Mouse (Mus musculus) forebrain, embryonic 11.5 days (tissue): ENCODE data around the gene Ecpas. TPM values are rescaled to one million over a fixed set of nuclear protein-coding genes. Genes with fewer than 3 reads are reported as not detected.

Experiments used
- ATAC-seq: fragments of 200-750 bp; cut with Nextera tagmentation; replicated peaks from 2 replicates; pipeline ENCODE4 v1.8.0; 2017; ENCODE audit warnings: moderate TSS enrichment; ENCODE audit not compliant: low FRiP score
- DNase-seq: peaks from one replicate; pipeline ENCODE4 v3.0.0-alpha.2; 2017; ENCODE audit warnings: low spot score
- H3K27ac ChIP-seq: fragments of 300-500 bp; sonication (generic); 2 replicates; pipeline ENCODE4 v1.5.1; 2014; ENCODE audit warnings: low read depth, low read length
- H3K27me3 ChIP-seq: fragments of 300-500 bp; sonication (generic); 2 replicates; pipeline ENCODE4 v1.6.1; 2014; ENCODE audit warnings: mild to moderate bottlenecking, low read length, mixed read lengths; ENCODE audit not compliant: control insufficient read depth, insufficient read depth
- H3K36me3 ChIP-seq: fragments of 300-500 bp; sonication (generic); 2 replicates; pipeline ENCODE4 v1.6.1; 2014; ENCODE audit warnings: mild to moderate bottlenecking, low read length, moderate library complexity, mixed read lengths; ENCODE audit not compliant: control insufficient read depth, insufficient read depth
- H3K4me1 ChIP-seq: fragments of 300-500 bp; sonication (generic); replicated peaks from 2 replicates; pipeline ENCODE4 v1.6.1; 2014; ENCODE audit warnings: low read length, mixed read lengths; ENCODE audit not compliant: control insufficient read depth, insufficient read depth
- H3K4me2 ChIP-seq: fragments of 300-500 bp; sonication (generic); 2 replicates; pipeline ENCODE4 v1.6.1; 2014; ENCODE audit warnings: low read depth, mild to moderate bottlenecking, low read length, moderate library complexity, mixed read lengths; ENCODE audit not compliant: severe bottlenecking
- H3K4me3 ChIP-seq: fragments of 300-500 bp; sonication (generic); 2 replicates; pipeline ENCODE4 v1.5.1; 2014; ENCODE audit warnings: low read depth, low read length
- H3K9ac ChIP-seq: fragments of 300-500 bp; sonication (generic); 2 replicates; pipeline ENCODE4 v1.6.1; 2014; ENCODE audit warnings: low read length
- H3K9me3 ChIP-seq: fragments of 300-500 bp; sonication (generic); 2 replicates; pipeline ENCODE4 v1.6.1; 2016; ENCODE audit warnings: low read length, mixed read lengths; ENCODE audit not compliant: control insufficient read depth
- WGBS: fragments of 180-500 bp; shearing (Covaris S2); extraction: QIAGEN DNeasy Blood & Tissue Kit; methylation state at CpG from one replicate; pipeline ENCODE4 v1.1.7; 2014; 5-methylcytosine and 5-hydroxymethylcytosine counted together
- polyA plus RNA-seq: library from polyadenylated mRNA; unstranded; fragments of >200 nt; fragmentation: Nextera tagmentation; extraction: Ambion mirVana; gene quantifications from 2 replicates; pipeline ENCODE4 v1.2.1, GENCODE M21; 2014

Ecpas gene
- polyA plus RNA-seq, 1 experiment from 2014 or later: 43.2 TPM

- H3K27me3 ChIP-seq: no peaks in the 10 kb centered on the region
- H3K4me3 ChIP-seq: no peak overlapping the region
- DNase-seq: no peak
- H3K36me3 ChIP-seq: no peaks in the 10 kb centered on the region
- no peak overlapping the region for H3K4me2 ChIP-seq
- WGBS: 81% methylated on average over 4 of the region's 4 CpGs
- H3K9me3 ChIP-seq: no peaks in the 10 kb centered on the region
- H3K27ac ChIP-seq: no peak overlapping the region
- H3K4me1 ChIP-seq: no peaks in the 10 kb centered on the region
- no peak for ATAC-seq
- no peak overlapping the region for H3K9ac ChIP-seq
Observed at GRCm38 (mm10) chr4:58897436-58897835, 15.1 kb downstream of the Ecpas start.

GRCm38 (mm10) chr4:58894399-58894798 is 18.1 kb downstream of the Ecpas start:
- Histone ChIP-seq H3K4me2 (no peak overlapping the region), H3K9me3 (no peaks in the 10 kb centered on the region), H3K9ac (no peak overlapping the region), H3K27ac (no peak overlapping the region), H3K4me1 (no peaks in the 10 kb centered on the region), H3K36me3 (no peaks in the 10 kb centered on the region), H3K27me3 (no peaks in the 10 kb centered on the region), H3K4me3 (no peak overlapping the region)
- 87% methylated on average over 7 of the region's 7 CpGs for WGBS
- DNase-seq: no peak
- no peak for ATAC-seq

- no peaks in the 10 kb centered on the region for H3K36me3 ChIP-seq
- no peak for DNase-seq
- 89% methylated on average over 4 of the region's 4 CpGs for WGBS
- H3K4me2 ChIP-seq: no peak overlapping the region
- H3K27me3 ChIP-seq: no peaks in the 10 kb centered on the region
- H3K9me3 ChIP-seq: no peaks in the 10 kb centered on the region
- no peak overlapping the region for H3K9ac ChIP-seq
- no peak overlapping the region for H3K27ac ChIP-seq
- no peak for ATAC-seq
- H3K4me1 ChIP-seq: no peaks in the 10 kb centered on the region
- H3K4me3 ChIP-seq: no peak overlapping the region
Observed at GRCm38 (mm10) chr4:58890035-58890782, 22.3 kb downstream of the Ecpas start.

GRCm38 (mm10) chr4:58888568-58888967 is 24.0 kb downstream of the Ecpas start:
- Histone ChIP-seq H3K9ac (no peak overlapping the region), H3K36me3 (no peaks in the 10 kb centered on the region), H3K9me3 (no peaks in the 10 kb centered on the region), H3K27ac (no peak overlapping the region), H3K4me1 (no peaks in the 10 kb centered on the region), H3K4me3 (no peak overlapping the region), H3K4me2 (no peak overlapping the region), H3K27me3 (no peaks in the 10 kb centered on the region)
- ATAC-seq: no peak
- no peak for DNase-seq
- WGBS: 100% methylated on average over 1 of the region's 1 CpGs

- no peak for ATAC-seq
- H3K4me1 ChIP-seq: no peaks in the 10 kb centered on the region
- no peak overlapping the region for H3K4me3 ChIP-seq
- H3K36me3 ChIP-seq: no peaks in the 10 kb centered on the region
- H3K27me3 ChIP-seq: no peaks in the 10 kb centered on the region
- H3K27ac ChIP-seq: no peak overlapping the region
- H3K4me2 ChIP-seq: no peak overlapping the region
- H3K9ac ChIP-seq: no peak overlapping the region
- WGBS: 91% methylated on average over 3 of the region's 3 CpGs
- no peak for DNase-seq
- no peaks in the 10 kb centered on the region for H3K9me3 ChIP-seq
Observed at GRCm38 (mm10) chr4:58887626-58888025, 24.9 kb downstream of the Ecpas start.

- Histone ChIP-seq H3K4me3 (no peak overlapping the region), H3K27ac (no peak overlapping the region), H3K9me3 (no peaks in the 10 kb centered on the region), H3K4me1 (no peaks in the 10 kb centered on the region), H3K9ac (no peak overlapping the region), H3K4me2 (no peak overlapping the region), H3K27me3 (no peaks in the 10 kb centered on the region), H3K36me3 (no peaks in the 10 kb centered on the region)
- no peak for ATAC-seq
- no peak for DNase-seq
- WGBS: 88% methylated on average over 3 of the region's 3 CpGs
Observed at GRCm38 (mm10) chr4:58886778-58887177, 25.8 kb downstream of the Ecpas start.

GRCm38 (mm10) chr4:58885341-58885740 is 27.2 kb downstream of the Ecpas start:
- Histone ChIP-seq H3K27ac (no peak overlapping the region), H3K4me1 (no peaks in the 10 kb centered on the region), H3K9ac (no peak overlapping the region), H3K36me3 (no peaks in the 10 kb centered on the region), H3K9me3 (no peaks in the 10 kb centered on the region), H3K27me3 (no peaks in the 10 kb centered on the region), H3K4me3 (no peak overlapping the region), H3K4me2 (no peak overlapping the region)
- DNase-seq (no peak), ATAC-seq (no peak)
- 96% methylated on average over 5 of the region's 5 CpGs for WGBS

GRCm38 (mm10) chr4:58883841-58884240 is 28.7 kb downstream of the Ecpas start:
- Histone ChIP-seq H3K4me2 (no peak overlapping the region), H3K9me3 (no peaks in the 10 kb centered on the region), H3K4me3 (no peak overlapping the region), H3K27ac (no peak overlapping the region), H3K9ac (no peak overlapping the region), H3K4me1 (no peaks in the 10 kb centered on the region), H3K36me3 (no peaks in the 10 kb centered on the region), H3K27me3 (no peaks in the 10 kb centered on the region)
- WGBS: 83% methylated on average over 2 of the region's 2 CpGs
- ATAC-seq (no peak), DNase-seq (no peak)

GRCm38 (mm10) chr4:58874373-58874772 is 38.2 kb downstream of the Ecpas start:
- Histone ChIP-seq H3K4me2 (no peak overlapping the region), H3K4me1 (no peaks in the 10 kb centered on the region), H3K27ac (no peak overlapping the region), H3K9ac (no peak overlapping the region), H3K4me3 (no peak overlapping the region), H3K9me3 (no peaks in the 10 kb centered on the region), H3K36me3 (no peaks in the 10 kb centered on the region), H3K27me3 (no peaks in the 10 kb centered on the region)
- 92% methylated on average over 4 of the region's 4 CpGs for WGBS
- DNase-seq (no peak), ATAC-seq (no peak)
